Mouse (Mus musculus) midbrain, postnatal 0 days (tissue): Measurements from ENCODE around the gene Gnat1. TPM values are rescaled to one million over a fixed set of nuclear protein-coding genes. Genes with fewer than 3 reads are reported as not detected.

Experiments used
- ATAC-seq: fragments of 200-750 bp; cut with Nextera tagmentation; 2 replicates; pipeline ENCODE4 v1.8.0; 2017; ENCODE audit warnings: moderate number of reproducible peaks, mild to moderate bottlenecking, moderate TSS enrichment, moderate library complexity; ENCODE audit not compliant: low FRiP score
- DNase-seq: peaks from one replicate; pipeline ENCODE4 v3.0.0-alpha.2; 2015; ENCODE audit warnings: low spot score
- H3K27ac ChIP-seq: fragments of 300-500 bp; sonication (generic); 2 replicates; pipeline ENCODE4 v1.5.1; 2014; ENCODE audit warnings: low read depth, mild to moderate bottlenecking, low read length, mixed read lengths
- H3K27me3 ChIP-seq: fragments of 300-500 bp; sonication (generic); 2 replicates; pipeline ENCODE4 v1.6.1; 2014; ENCODE audit warnings: low read length, control low read depth, mixed read lengths; ENCODE audit not compliant: insufficient read depth
- H3K36me3 ChIP-seq: fragments of 300-500 bp; sonication (generic); 2 replicates; pipeline ENCODE4 v1.6.1; 2014; ENCODE audit warnings: low read length, control low read depth, mixed read lengths; ENCODE audit not compliant: insufficient read depth
- H3K4me1 ChIP-seq: fragments of 300-500 bp; sonication (generic); 2 replicates; pipeline ENCODE4 v1.6.1; 2014; ENCODE audit warnings: mild to moderate bottlenecking, control low read depth, antibody characterized with exemption, low read length, mixed read lengths; ENCODE audit not compliant: insufficient read depth
- H3K4me2 ChIP-seq: fragments of 300-500 bp; sonication (generic); 2 replicates; pipeline ENCODE4 v1.6.1; 2014; ENCODE audit warnings: low read depth, mild to moderate bottlenecking, low read length, mixed read lengths; ENCODE audit not compliant: poor library complexity, severe bottlenecking
- H3K4me3 ChIP-seq: fragments of 300-500 bp; sonication (generic); 2 replicates; pipeline ENCODE4 v1.5.1; 2014; ENCODE audit warnings: low read depth, mild to moderate bottlenecking, low read length, moderate library complexity
- H3K9ac ChIP-seq: fragments of 300-500 bp; sonication (generic); replicated peaks from 2 replicates; pipeline ENCODE4 v1.6.1; 2014; ENCODE audit warnings: mild to moderate bottlenecking, low read length, moderate library complexity, mixed read lengths; ENCODE audit not compliant: poor library complexity, severe bottlenecking
- H3K9me3 ChIP-seq: fragments of 300-500 bp; sonication (generic); 2 replicates; pipeline ENCODE4 v1.6.1; 2016; ENCODE audit warnings: low read length, control low read depth
- CTCF ChIP-seq: IDR thresholded peaks from 2 replicates; pipeline ENCODE4 v1.5.1; 2016; ENCODE audit warnings: antibody characterized with exemption, mild to moderate bottlenecking
- WGBS: fragments of 180-500 bp; shearing (Covaris S2); extraction: QIAGEN DNeasy Blood & Tissue Kit; methylation state at CpG from one replicate; pipeline ENCODE4 v1.1.7; 2014; 5-methylcytosine and 5-hydroxymethylcytosine counted together
- polyA plus RNA-seq: library from polyadenylated mRNA; unstranded; fragments of >200 nt; fragmentation: Nextera tagmentation; extraction: Ambion mirVana; gene quantifications from 2 replicates; pipeline ENCODE4 v1.2.1, GENCODE M21; 2015
- total RNA-seq: library from RNA; depleted of rRNA; stranded (reverse); fragments of >200 nt; gene quantifications from 2 replicates; pipeline ENCODE4 v1.2.3, GENCODE M21; 2014

Gene Gnat1
- total and polyA plus RNA-seq, 2 experiments from 2014 or later: 0.55 to 2.6 TPM

- Histone ChIP-seq H3K27me3 (no peaks in the 10 kb centered on the region), H3K4me2 (no peak overlapping the region), H3K9me3 (no peaks in the 10 kb centered on the region), H3K9ac (no peak overlapping the region), H3K4me3 (no peak overlapping the region), H3K36me3 (peaks cover 34% of the 10 kb centered on the region), H3K27ac (no peak overlapping the region), H3K4me1 (peaks cover 14% of the 10 kb centered on the region)
- no peak for DNase-seq
- WGBS: 65% methylated on average over 7 of the region's 7 CpGs
- no peak for TF ChIP-seq CTCF
- ATAC-seq: no peak
These were observed 15.1 kb upstream of the Gnat1 start for GRCm38 (mm10) chr9:107694627-107695026.

GRCm38 (mm10) chr9:107693433-107693987 is 14.0 kb upstream of the Gnat1 start:
- TF ChIP-seq CTCF: peak; percentile 52

GRCm38 (mm10) chr9:107692785-107693184 is 13.3 kb upstream of the Gnat1 start:
- H3K36me3 ChIP-seq: peaks cover 46% of the 10 kb centered on the region
- ATAC-seq: no peak
- H3K27ac ChIP-seq: no peak overlapping the region
- no peak for TF ChIP-seq CTCF
- H3K4me1 ChIP-seq: peaks cover 2% of the 10 kb centered on the region; the same call in 1 of the 2 replicates
- H3K9ac ChIP-seq: no peak overlapping the region
- WGBS: 67% methylated on average over 5 of the region's 5 CpGs
- no peak overlapping the region for H3K4me3 ChIP-seq
- no peak overlapping the region for H3K4me2 ChIP-seq
- no peaks in the 10 kb centered on the region for H3K9me3 ChIP-seq
- no peaks in the 10 kb centered on the region for H3K27me3 ChIP-seq
- DNase-seq: no peak

More at GRCm38 (mm10) chr9:107693433-107693987, 14.0 kb upstream of the Gnat1 start:
- H3K4me2 ChIP-seq: no peak overlapping the region
- 54% methylated on average over 4 of the region's 4 CpGs for WGBS
- ATAC-seq: no peak
- no peaks in the 10 kb centered on the region for H3K27me3 ChIP-seq
- H3K4me1 ChIP-seq: peaks cover 8% of the 10 kb centered on the region; the same call in 1 of the 2 replicates
- no peak overlapping the region for H3K27ac ChIP-seq
- H3K4me3 ChIP-seq: no peak overlapping the region
- no peaks in the 10 kb centered on the region for H3K9me3 ChIP-seq
- peaks cover 41% of the 10 kb centered on the region for H3K36me3 ChIP-seq
- no peak overlapping the region for H3K9ac ChIP-seq
- DNase-seq: no peak

- DNase-seq (no peak), ATAC-seq (no peak)
- no peaks in the 10 kb centered on the region for H3K27me3 ChIP-seq
- H3K4me1 ChIP-seq: no peaks in the 10 kb centered on the region
- TF ChIP-seq CTCF: no peak
- H3K36me3 ChIP-seq: peaks cover 46% of the 10 kb centered on the region
- H3K9ac ChIP-seq: no peak overlapping the region
- no peak overlapping the region for H3K4me2 ChIP-seq
- no peak overlapping the region for H3K27ac ChIP-seq
- H3K4me3 ChIP-seq: no peak overlapping the region
- 77% methylated on average over 8 of the region's 8 CpGs for WGBS
- H3K9me3 ChIP-seq: no peaks in the 10 kb centered on the region
These were observed 10.9 kb upstream of the Gnat1 start for GRCm38 (mm10) chr9:107690391-107690790.

GRCm38 (mm10) chr9:107688939-107689338 is 9.4 kb upstream of the Gnat1 start:
- Histone ChIP-seq H3K27me3 (no peaks in the 10 kb centered on the region), H3K4me1 (no peaks in the 10 kb centered on the region), H3K36me3 (peaks cover 52% of the 10 kb centered on the region), H3K4me3 (no peak overlapping the region), H3K9ac (no peak overlapping the region), H3K9me3 (no peaks in the 10 kb centered on the region), H3K27ac (no peak overlapping the region), H3K4me2 (no peak overlapping the region)
- TF ChIP-seq CTCF: no peak
- 85% methylated on average over 7 of the region's 7 CpGs for WGBS
- ATAC-seq: no peak
- no peak for DNase-seq

GRCm38 (mm10) chr9:107688415-107688814 is 8.9 kb upstream of the Gnat1 start:
- TF ChIP-seq CTCF: no peak
- Histone ChIP-seq H3K27ac (no peak overlapping the region), H3K9ac (no peak overlapping the region), H3K4me2 (no peak overlapping the region), H3K4me3 (no peak overlapping the region), H3K27me3 (no peaks in the 10 kb centered on the region), H3K4me1 (no peaks in the 10 kb centered on the region), H3K36me3 (peaks cover 57% of the 10 kb centered on the region), H3K9me3 (no peaks in the 10 kb centered on the region)
- no peak for ATAC-seq
- 92% methylated on average over 5 of the region's 5 CpGs for WGBS
- DNase-seq: no peak
